Mouse (Mus musculus) 3134 (cell line): Measurements from ENCODE around the gene Fam222b.
"Not testable (repeated sequence)": the region's sequence is repeated elsewhere in the genome, so short reads cannot be mapped to it uniquely, and the experiment has no call there.

ENCODE experiments used
- DNase-seq: peaks from one replicate; pipeline ENCODE4 v3.0.0-alpha.2; 2011; ENCODE audit warnings: low spot score; ENCODE audit not compliant: insufficient read length; ENCODE audit errors: extremely low read depth

The Fam222b gene

GRCm38 (mm10) chr11:78134344-78134743 lies 39.9 kb downstream of the Fam222b start:
- DNase-seq: no peak

DNA sequence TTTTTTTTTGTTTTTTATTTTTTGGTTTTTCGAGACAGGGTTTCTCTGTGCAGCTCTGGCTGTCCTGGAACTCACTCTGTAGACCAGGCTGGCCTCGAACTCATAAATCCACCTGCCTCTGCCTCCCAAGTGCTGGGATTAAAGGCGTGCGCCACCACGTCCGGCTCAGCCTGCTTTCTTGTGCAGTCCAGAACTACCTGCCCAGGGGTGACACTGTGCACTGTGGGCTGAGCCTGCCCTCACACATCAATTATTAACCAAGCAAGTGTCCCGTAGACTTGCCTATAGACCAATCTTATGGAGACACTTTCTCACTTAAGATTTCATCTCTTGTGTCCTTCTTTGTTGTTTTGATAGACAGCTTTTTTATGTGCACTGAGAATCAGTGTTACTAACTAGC lies 40.9 kb downstream of the Fam222b start:
- not testable (repeated sequence) for DNase-seq

DNA sequence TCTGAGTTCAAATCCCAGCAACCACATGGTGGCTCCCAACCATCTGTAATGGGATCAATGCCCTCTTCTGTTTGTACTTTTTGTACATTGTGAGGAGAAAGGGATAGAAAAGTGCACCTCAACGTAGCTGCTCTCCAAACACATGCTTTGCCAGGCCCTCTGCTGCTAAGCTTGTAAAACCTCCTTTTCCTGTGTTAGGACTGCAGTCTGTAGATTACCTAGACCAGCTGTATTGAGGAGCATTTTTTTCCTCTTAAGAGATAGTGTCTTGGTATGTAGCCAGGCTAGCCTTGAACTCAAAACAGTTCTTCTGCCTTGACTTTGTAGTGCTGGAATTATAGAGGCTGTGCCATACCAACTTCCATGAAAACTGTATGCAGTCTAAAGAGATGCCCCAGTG lies 41.7 kb downstream of the Fam222b start:
- no peak for DNase-seq

DNA sequence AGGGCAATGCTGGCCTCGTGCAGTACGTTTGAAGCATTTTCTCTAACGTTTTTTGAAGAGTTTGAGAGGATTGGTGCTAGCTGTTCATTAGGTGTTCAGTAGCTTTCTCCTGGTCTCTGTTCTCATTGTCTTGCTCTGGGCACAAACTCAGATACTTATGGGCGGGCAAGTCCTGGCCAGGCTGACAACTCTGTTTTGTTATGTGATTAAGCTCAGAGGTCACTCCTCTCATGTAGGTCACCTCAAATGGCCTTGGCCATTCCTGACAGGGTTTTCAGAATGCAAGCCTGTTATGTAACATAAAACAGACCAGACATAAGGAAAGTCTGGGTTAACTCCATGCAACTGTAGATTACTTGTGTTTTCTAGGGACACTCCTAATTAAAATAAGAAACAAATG lies 43.1 kb downstream of the Fam222b start:
- DNase-seq: no peak

GRCm38 (mm10) chr11:78138023-78138422 lies 43.6 kb downstream of the Fam222b start:
- no peak for DNase-seq

- no peak for DNase-seq
Measured at GRCm38 (mm10) chr11:78140665-78141064, 46.2 kb downstream of the Fam222b start.

DNA sequence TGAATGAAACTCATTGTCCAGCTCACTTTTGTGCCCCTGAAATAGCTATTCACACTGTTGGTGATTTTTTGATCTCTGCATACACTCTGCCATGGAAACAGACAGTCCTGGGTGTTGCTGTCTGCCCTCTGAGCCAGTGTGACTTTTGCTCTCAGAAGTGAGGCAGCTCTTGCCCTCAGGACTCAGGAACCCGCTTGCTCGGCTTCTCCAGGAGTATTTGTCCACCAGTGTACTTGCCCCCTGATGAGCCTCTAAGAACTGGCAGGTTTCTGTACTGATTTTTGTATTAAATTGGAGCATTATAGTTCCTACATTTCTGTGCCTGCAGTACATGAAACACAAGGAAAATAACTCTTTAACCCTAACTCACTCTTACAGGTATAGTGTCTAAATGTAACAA lies 49.1 kb downstream of the Fam222b start:
- DNase-seq: no peak

- no peak for DNase-seq
Measured at GRCm38 (mm10) chr11:78146168-78146567, 51.7 kb downstream of the Fam222b start.

DNA sequence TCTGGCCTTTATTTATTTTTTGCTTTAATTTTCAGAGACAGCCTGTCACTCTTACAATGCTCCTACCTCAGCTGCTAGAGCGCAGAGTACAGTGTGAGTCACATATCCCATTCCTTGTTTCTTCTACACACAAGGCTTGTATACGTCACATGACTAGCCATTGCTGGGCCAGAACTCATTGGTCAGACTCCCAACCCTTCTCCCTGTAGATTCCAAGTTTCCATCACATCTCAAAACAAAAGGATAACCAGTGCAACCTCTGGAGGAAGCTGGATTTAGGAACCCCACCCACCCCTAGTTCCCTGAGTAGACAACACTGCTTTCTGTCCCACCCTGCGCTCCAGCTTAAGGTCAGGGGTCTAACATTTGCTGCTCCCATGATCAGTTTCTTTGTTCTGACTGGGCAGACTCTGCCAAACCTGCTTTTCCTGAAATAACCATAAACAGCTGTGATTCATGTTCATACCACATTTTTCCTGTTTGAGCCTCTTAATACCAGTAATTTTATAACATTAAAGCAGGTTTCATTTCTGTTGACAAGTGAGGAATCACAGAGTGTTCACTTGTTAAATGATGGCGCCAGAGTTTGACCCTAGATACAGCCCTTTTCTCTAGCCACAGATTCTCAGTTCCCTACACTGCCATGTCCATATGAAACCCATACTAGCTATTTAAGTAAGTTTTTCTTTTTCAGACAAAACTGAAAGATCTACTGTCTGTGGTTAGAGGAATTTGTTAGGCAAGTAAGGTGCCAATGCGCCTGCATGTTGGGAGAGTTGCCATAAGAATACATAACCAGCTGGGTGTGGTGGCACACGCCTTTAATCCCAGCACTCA lies 52.5 kb downstream of the Fam222b start:
- no peak for DNase-seq

DNA sequence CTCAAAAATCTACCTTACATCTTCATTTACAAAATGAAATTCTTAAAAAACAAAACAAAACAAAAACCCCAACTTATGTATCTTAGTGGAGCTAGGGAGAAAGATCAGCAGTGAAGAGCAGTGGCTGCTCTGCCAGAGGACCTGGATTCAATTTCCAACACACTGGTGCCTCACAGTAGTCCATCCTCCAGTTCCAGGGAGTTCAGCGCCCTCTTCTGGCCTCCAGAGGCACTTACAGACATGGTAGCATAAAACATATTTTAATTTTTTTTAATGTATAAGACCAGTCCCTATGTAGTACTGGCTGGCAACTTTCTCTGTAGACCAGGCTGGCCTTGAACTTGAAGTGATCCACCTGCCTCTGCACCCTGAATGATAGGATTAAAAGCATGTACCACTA lies 56.7 kb downstream of the Fam222b start:
- DNase-seq: no peak

GRCm38 (mm10) chr11:78152299-78153231 lies 58.1 kb downstream of the Fam222b start:
- DNase-seq: no peak

DNA sequence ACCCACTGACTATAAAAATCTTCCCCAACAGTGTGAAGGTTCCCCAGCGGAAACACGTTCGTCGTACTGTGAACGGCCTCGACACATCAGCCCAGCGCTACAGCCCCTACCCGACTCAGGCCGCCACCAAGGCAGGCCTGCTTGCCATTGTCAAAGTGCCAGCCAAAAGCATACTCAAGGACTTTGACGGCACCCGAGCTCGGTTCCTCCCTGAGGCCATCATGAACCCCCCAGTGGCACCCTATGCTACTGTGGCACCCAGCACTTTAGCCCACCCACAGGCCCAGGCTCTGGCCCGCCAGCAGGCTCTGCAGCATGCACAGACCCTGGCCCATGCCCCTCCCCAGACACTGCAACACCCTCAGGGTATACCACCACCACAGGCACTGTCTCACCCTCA lies 59.3 kb downstream of the Fam222b start:
- DNase-seq: no peak

DNA sequence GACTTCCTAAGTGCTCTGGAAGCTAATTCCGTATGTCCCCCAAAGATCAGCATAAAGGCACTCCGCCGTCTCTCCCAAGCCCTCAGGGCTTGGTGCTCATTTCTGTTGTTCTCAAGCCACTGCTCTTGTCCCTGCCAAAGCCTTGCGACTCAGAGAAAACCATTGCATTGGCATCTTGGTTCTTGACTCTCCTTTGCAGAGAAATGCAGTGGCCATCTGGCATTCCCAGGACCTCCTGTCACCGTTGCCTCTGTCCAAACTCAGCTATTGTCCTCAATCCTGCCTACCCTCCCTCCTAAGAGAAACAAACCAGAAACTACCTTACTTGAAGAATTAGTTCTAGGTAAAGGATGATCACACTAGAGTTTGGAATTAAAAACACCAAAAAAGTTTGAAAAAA lies 61.2 kb downstream of the Fam222b start:
- DNase-seq: no peak

- no peak for DNase-seq
Measured at GRCm38 (mm10) chr11:78156156-78156699, 61.8 kb downstream of the Fam222b start.

DNA sequence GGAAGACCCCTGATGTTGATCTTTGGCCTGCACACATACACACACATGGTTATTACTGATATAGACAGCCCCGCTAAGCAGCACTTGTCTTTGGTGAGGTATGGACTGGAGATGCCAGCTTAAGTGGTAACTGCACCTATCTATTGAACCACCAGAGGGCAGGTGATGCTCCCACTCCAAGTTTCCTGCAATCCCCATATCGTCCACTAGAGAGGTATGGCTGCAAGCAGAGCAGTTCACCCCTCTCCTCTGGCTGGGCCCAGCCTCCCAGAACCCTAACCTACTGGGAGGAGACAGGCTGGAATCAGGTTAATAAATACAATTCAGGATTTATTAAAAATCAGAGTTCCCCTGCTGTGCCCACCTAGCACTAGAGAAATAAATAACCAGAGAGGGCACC lies 64.6 kb downstream of the Fam222b start:
- peak; percentile 67 for DNase-seq

DNA sequence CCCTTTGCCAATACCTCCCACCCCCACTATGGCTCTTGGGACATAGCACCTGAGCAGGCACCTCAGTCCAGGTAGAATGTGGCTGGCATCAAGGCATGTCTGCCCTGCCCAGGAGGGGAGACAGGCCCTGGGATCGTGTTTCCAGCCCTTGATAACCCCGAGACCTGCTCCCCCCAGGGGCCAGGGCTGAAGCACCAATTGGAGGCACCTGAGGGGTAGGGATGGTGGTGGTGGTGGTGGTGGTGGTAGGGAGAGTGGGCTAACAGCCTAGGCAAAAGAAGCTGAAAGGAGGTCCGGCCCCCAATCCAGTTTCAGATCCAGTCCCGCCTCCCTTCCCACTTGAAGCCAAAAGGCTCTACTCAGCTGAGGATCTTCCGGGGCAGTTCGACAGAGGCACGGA lies 65.1 kb downstream of the Fam222b start:
- DNase-seq: no peak

DNA sequence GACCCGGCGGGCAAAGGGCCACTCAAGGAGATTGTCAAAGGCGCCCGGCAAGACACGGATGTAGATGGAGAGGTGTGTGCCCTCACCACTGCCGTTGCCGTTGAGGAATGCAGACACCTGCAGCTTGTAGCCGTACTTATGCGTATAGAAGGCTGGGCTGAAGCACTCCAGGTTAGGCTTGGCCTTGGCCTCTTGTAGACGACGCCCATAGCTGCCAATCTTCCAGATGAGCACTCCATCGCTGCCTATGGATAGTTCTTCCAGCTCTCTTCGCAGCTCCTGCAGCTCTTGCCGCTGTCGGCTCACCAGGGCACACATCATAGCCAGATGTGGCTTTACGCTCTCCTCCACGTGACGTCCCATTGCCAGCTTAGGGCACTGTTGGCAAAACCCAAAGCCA lies 65.7 kb downstream of the Fam222b start:
- no peak for DNase-seq

- DNase-seq: no peak
Measured at GRCm38 (mm10) chr11:78160675-78161074, 66.2 kb downstream of the Fam222b start.

GRCm38 (mm10) chr11:78161169-78161568 lies 66.7 kb downstream of the Fam222b start:
- DNase-seq: no peak

DNA sequence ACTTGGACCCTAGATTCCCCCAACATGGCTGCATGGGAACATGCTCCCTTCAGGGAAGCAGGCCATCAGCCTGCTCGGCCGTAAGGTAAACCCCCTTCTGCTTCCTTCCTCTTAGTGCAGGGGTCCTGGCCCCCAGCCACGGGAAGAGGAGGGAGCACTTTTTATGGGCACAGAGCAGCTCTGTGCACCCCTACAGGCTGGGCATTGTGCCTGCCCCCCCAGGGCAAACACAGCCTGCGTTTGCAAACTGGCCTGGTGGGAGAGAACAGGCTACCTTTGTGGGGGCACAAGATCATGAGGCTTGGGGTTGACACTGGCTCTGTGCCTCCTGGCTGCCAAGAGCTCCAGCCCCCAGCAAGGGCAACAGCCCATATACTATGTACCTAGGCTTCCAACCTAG lies 67.5 kb downstream of the Fam222b start:
- no peak for DNase-seq

DNA sequence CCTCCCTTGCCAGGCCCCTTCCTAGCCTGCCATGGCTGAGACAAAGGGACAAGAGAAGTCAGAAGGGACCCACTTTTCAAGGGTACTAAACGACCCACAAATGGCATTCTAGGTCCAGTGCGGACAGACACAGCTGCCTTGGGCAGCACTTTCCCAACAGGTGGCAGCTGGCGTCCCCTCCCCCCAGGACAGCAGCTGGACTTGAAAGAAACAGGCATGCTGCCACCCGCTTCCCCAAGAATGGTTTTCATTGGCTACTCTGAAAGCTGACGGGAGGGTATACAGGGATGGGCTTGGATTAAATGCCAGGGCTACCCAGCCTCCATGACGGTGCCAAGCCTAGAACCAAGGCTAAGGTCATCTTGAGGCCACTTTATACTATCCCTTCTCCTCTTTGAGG lies 68.0 kb downstream of the Fam222b start:
- no peak for DNase-seq
